Mouse (Mus musculus): Measurements from ENCODE around the gene Meaf6. TPM values are rescaled to one million over a fixed set of nuclear protein-coding genes. Genes with fewer than 3 reads are reported as not detected.
A peak's percentile ranks its signal among the peaks of the same experiment; 100 is the strongest.

Meaf6 gene
- polyA plus RNA-seq (2016; fragmentation: Nextera tagmentation; extraction: Ambion mirVana), result 48.7 and 53.3 TPM in 2 replicates

- ATAC-seq (ENCODE audit: insufficient number of reproducible peaks, low FRiP score), result peak; percentile 90
- Histone ChIP-seq H3K4me2 (peak within 1 kb of the TSS; percentile 89), H3K36me3 (peaks cover 34% of the 10 kb centered on the region), H3K9me3 (replicated peaks) (no peaks in the 10 kb centered on the region), H3K9ac (peak within 1 kb of the TSS; percentile 90), H3K4me1 (replicated peaks) (peaks cover 14% of the 10 kb centered on the region), H3K4me3 (peak within 1 kb of the TSS; percentile 89), H3K27ac (ENCODE audit: poor library complexity, severe bottlenecking) (peak within 1 kb of the TSS; percentile 98), H3K27me3 (replicated peaks) (no peaks in the 10 kb centered on the region)
- WGBS, result 1% methylated on average over 63 of the region's 63 CpGs
Observed at GRCm38 (mm10) chr4:125084403-125085345, at the start of gene Meaf6. TSS of gene Meaf6 (plus strand) at chr4:125085134.

- H3K9me3 ChIP-seq (replicated peaks), result no peaks in the 10 kb centered on the region
- no peaks in the 10 kb centered on the region for H3K27me3 ChIP-seq (replicated peaks)
- H3K4me2 ChIP-seq, result no peak overlapping the region
- H3K36me3 ChIP-seq, result peaks cover 93% of the 10 kb centered on the region
- H3K4me1 ChIP-seq (replicated peaks), result no peaks in the 10 kb centered on the region
- H3K4me3 ChIP-seq, result no peak overlapping the region
- H3K27ac ChIP-seq (ENCODE audit: poor library complexity, severe bottlenecking), result no peak overlapping the region
- WGBS, result 86% methylated on average over 7 of the region's 7 CpGs
- ATAC-seq (ENCODE audit: insufficient number of reproducible peaks, low FRiP score), result no peak
- no peak overlapping the region for H3K9ac ChIP-seq
Observed at GRCm38 (mm10) chr4:125044454-125044853, 40.5 kb upstream of the Meaf6 start.

GRCm38 (mm10) chr4:125055385-125055784 lies 29.5 kb upstream of the Meaf6 start:
- Histone ChIP-seq H3K4me3 (no peak overlapping the region), H3K36me3 (peaks cover 58% of the 10 kb centered on the region), H3K4me2 (no peak overlapping the region), H3K9me3 (replicated peaks) (no peaks in the 10 kb centered on the region), H3K27me3 (replicated peaks) (no peaks in the 10 kb centered on the region), H3K27ac (ENCODE audit: poor library complexity, severe bottlenecking) (no peak overlapping the region), H3K9ac (no peak overlapping the region), H3K4me1 (replicated peaks) (peaks cover 27% of the 10 kb centered on the region)
- 69% methylated on average over 9 of the region's 9 CpGs for WGBS
- no peak for ATAC-seq (ENCODE audit: insufficient number of reproducible peaks, low FRiP score)

- no peak overlapping the region for H3K4me2 ChIP-seq
- no peak for ATAC-seq (ENCODE audit: insufficient number of reproducible peaks, low FRiP score)
- no peak overlapping the region for H3K27ac ChIP-seq (ENCODE audit: poor library complexity, severe bottlenecking)
- H3K9ac ChIP-seq, result no peak overlapping the region
- no peaks in the 10 kb centered on the region for H3K9me3 ChIP-seq (replicated peaks)
- H3K27me3 ChIP-seq (replicated peaks), result no peaks in the 10 kb centered on the region
- H3K4me1 ChIP-seq (replicated peaks), result peaks cover 27% of the 10 kb centered on the region
- H3K36me3 ChIP-seq, result peaks cover 49% of the 10 kb centered on the region
- H3K4me3 ChIP-seq, result no peak overlapping the region
- WGBS, result 87% methylated on average over 4 of the region's 4 CpGs
Observed at GRCm38 (mm10) chr4:125056476-125056875, 28.5 kb upstream of the Meaf6 start.

GRCm38 (mm10) chr4:125057273-125057672 lies 27.7 kb upstream of the Meaf6 start:
- WGBS, result under 1% methylated on average over 3 of the region's 3 CpGs
- no peak overlapping the region for H3K4me3 ChIP-seq
- H3K4me1 ChIP-seq (replicated peaks), result peaks cover 27% of the 10 kb centered on the region
- H3K27ac ChIP-seq (ENCODE audit: poor library complexity, severe bottlenecking), result peak overlapping the region; percentile 34; the same call in 1 of the 2 replicates
- H3K9ac ChIP-seq, result no peak overlapping the region
- H3K36me3 ChIP-seq, result peaks cover 41% of the 10 kb centered on the region
- no peaks in the 10 kb centered on the region for H3K9me3 ChIP-seq (replicated peaks)
- no peak for ATAC-seq (ENCODE audit: insufficient number of reproducible peaks, low FRiP score)
- H3K27me3 ChIP-seq (replicated peaks), result no peaks in the 10 kb centered on the region
- H3K4me2 ChIP-seq, result peak overlapping the region; percentile 33

- Histone ChIP-seq H3K4me2 (peak overlapping the region; percentile 33), H3K27me3 (replicated peaks) (no peaks in the 10 kb centered on the region)
Observed at GRCm38 (mm10) chr4:125058033-125058432, 26.9 kb upstream of the Meaf6 start.

GRCm38 (mm10) chr4:125059025-125059424 lies 25.9 kb upstream of the Meaf6 start:
- H3K4me2 ChIP-seq, result peak overlapping the region; percentile 56
- peaks cover 27% of the 10 kb centered on the region for H3K4me1 ChIP-seq (replicated peaks)
- WGBS, result 4% methylated on average over 8 of the region's 8 CpGs
- peaks cover 25% of the 10 kb centered on the region for H3K36me3 ChIP-seq
- peaks cover under 1% of the 10 kb centered on the region; the same call in 1 of the 2 replicates for H3K27me3 ChIP-seq (replicated peaks)
- no peaks in the 10 kb centered on the region for H3K9me3 ChIP-seq (replicated peaks)
- no peak overlapping the region; the same call in 1 of the 2 replicates for H3K9ac ChIP-seq
- H3K27ac ChIP-seq (ENCODE audit: poor library complexity, severe bottlenecking), result no peak overlapping the region
- peak; percentile 73 for ATAC-seq (ENCODE audit: insufficient number of reproducible peaks, low FRiP score)
- H3K4me3 ChIP-seq, result peak overlapping the region; percentile 14

More at GRCm38 (mm10) chr4:125058033-125058432, 26.9 kb upstream of the Meaf6 start:
- 27% methylated on average over 5 of the region's 5 CpGs for WGBS
- no peaks in the 10 kb centered on the region for H3K9me3 ChIP-seq (replicated peaks)
- H3K9ac ChIP-seq, result no peak overlapping the region
- H3K4me1 ChIP-seq (replicated peaks), result peaks cover 27% of the 10 kb centered on the region
- H3K27ac ChIP-seq (ENCODE audit: poor library complexity, severe bottlenecking), result no peak overlapping the region
- H3K4me3 ChIP-seq, result no peak overlapping the region
- no peak for ATAC-seq (ENCODE audit: insufficient number of reproducible peaks, low FRiP score)
- H3K36me3 ChIP-seq, result peaks cover 35% of the 10 kb centered on the region

- ATAC-seq (ENCODE audit: insufficient number of reproducible peaks, low FRiP score), result no peak
- peaks cover 9% of the 10 kb centered on the region for H3K27me3 ChIP-seq (replicated peaks)
- H3K4me2 ChIP-seq, result no peak overlapping the region
- no peaks in the 10 kb centered on the region for H3K9me3 ChIP-seq (replicated peaks)
- no peak overlapping the region for H3K9ac ChIP-seq
- no peak overlapping the region for H3K27ac ChIP-seq (ENCODE audit: poor library complexity, severe bottlenecking)
- no peak overlapping the region for H3K4me3 ChIP-seq
- WGBS, result 63% methylated on average over 8 of the region's 8 CpGs
- peaks cover 13% of the 10 kb centered on the region for H3K4me1 ChIP-seq (replicated peaks)
- H3K36me3 ChIP-seq, result peaks cover 8% of the 10 kb centered on the region
Observed at GRCm38 (mm10) chr4:125063829-125064228, 21.1 kb upstream of the Meaf6 start.

- 2% methylated on average over 26 of the region's 26 CpGs for WGBS
- ATAC-seq (ENCODE audit: insufficient number of reproducible peaks, low FRiP score), result peak; percentile 37; the same call in 1 of the 2 replicates
- Histone ChIP-seq H3K9me3 (replicated peaks) (no peaks in the 10 kb centered on the region), H3K27me3 (replicated peaks) (peaks cover 9% of the 10 kb centered on the region), H3K4me1 (replicated peaks) (peaks cover 10% of the 10 kb centered on the region), H3K4me3 (peak within 1 kb of the TSS; percentile 88), H3K27ac (ENCODE audit: poor library complexity, severe bottlenecking) (no peak within 1 kb of the TSS), H3K9ac (peak within 1 kb of the TSS; percentile 88), H3K36me3 (peaks cover 25% of the 10 kb centered on the region), H3K4me2 (peak within 1 kb of the TSS; percentile 79)
Observed at GRCm38 (mm10) chr4:125065517-125066307, 19.2 kb upstream of the Meaf6 start, which contains the start of gene Dnali1. TSS of gene Dnali1 (minus strand) at chr4:125065703.

- under 1% methylated on average over 77 of the region's 78 CpGs for WGBS
- Histone ChIP-seq H3K4me2 (peak within 1 kb of the TSS; percentile 79), H3K9ac (peak within 1 kb of the TSS; percentile 88), H3K36me3 (peaks cover 35% of the 10 kb centered on the region), H3K4me1 (replicated peaks) (peaks cover 10% of the 10 kb centered on the region), H3K9me3 (replicated peaks) (no peaks in the 10 kb centered on the region), H3K4me3 (peak within 1 kb of the TSS; percentile 88), H3K27ac (ENCODE audit: poor library complexity, severe bottlenecking) (peak within 1 kb of the TSS; percentile 69), H3K27me3 (replicated peaks) (peaks cover 9% of the 10 kb centered on the region)
- ATAC-seq (ENCODE audit: insufficient number of reproducible peaks, low FRiP score), result peak; percentile 94
Observed at GRCm38 (mm10) chr4:125066490-125067370, 18.2 kb upstream of the Meaf6 start, which contains the start of gene Snip1. TSS of gene Snip1 (plus strand) at chr4:125066672.
